Mouse (Mus musculus): ENCODE results near the gene Slit3. TPM values are rescaled to one million over a fixed set of nuclear protein-coding genes. Genes with fewer than 3 reads are reported as not detected.
A peak's percentile ranks its signal among the peaks of the same experiment; 100 is the strongest.

Slit3 gene
- polyA plus RNA-seq, 1 experiment from 2014 or later: 20.9 TPM

- no peak overlapping the region for H3K4me2 ChIP-seq (replicated peaks)
- H3K9me3 ChIP-seq: no peaks in the 10 kb centered on the region
- H3K27ac ChIP-seq: no peak overlapping the region
- H3K4me3 ChIP-seq: no peak overlapping the region
- H3K27me3 ChIP-seq: no peaks in the 10 kb centered on the region
- WGBS: 83% methylated on average over 11 of the region's 11 CpGs
- no peaks in the 10 kb centered on the region for H3K36me3 ChIP-seq
- ATAC-seq (ENCODE audit: low FRiP score, low read depth): no peak
- H3K4me1 ChIP-seq: peaks cover 14% of the 10 kb centered on the region
- no peak overlapping the region for H3K9ac ChIP-seq
Measured at GRCm38 (mm10) chr11:35756411-35757303, 635.6 kb downstream of the Slit3 start.

MicroRNAs within 50 kb of the gene (microRNA counts, 519-probe panel; counts per million panel counts)
- microRNA mmu-miR-218: 4,562 counts per million, percentile 88 among the panel's probes with 10 or more counts

Small RNA genes lying within 50 kb of the gene (microRNA-seq; reads per million reads assigned to microRNA genes)
- 48.6 reads per million, percentile 43 among the genes with 10 or more reads in this experiment for gene Mir218-2

Measured in limb, embryonic 13.5 days (tissue).